Comparison of ENCODE assay signal across 23 mouse cellular contexts in genomic region chr4:43416071-43416490, GRCm38 (mm10). TPM values are rescaled to one million over a fixed set of nuclear protein-coding genes. Genes with fewer than 3 reads are reported as not detected.
DNase-seq lines count a peak whose midpoint lies in the region; ATAC-seq and TF ChIP-seq lines count a peak whose summit lies in the region.
"Had no signal": no experiment of that assay in that cellular context is flagged by ENCODE, and none has a peak within 500 bp of the region (broad histone marks: within the 10 kb centered on the region; RNA-seq: fewer than 3 reads in every experiment).

No protein-coding gene starts in this region.

- H3K9ac ChIP-seq in intestine, embryonic 16.5 days (ENCODE audit: low read depth, low read length): no peak overlapping the region
- H3K9ac ChIP-seq: embryonic facial prominence, embryonic 13.5 days; forebrain, embryonic 13.5 days; heart, embryonic 13.5 days; hindbrain, embryonic 12.5 days had no signal

- H3K4me1 ChIP-seq in lung, adult 2 months (ENCODE audit: control insufficient read depth, insufficient read depth, low read length): peaks cover 15% of the 10 kb centered on the region
- H3K4me1 ChIP-seq in E14TG2a.4 (replicated peaks; ENCODE audit: low read depth, low read length): peaks cover 63% of the 10 kb centered on the region
- 0 out of 2 replicates have a peak, but pooled peaks cover 11% of the 10 kb centered on the region for H3K4me1 ChIP-seq in intestine, embryonic 16.5 days (ENCODE audit: control insufficient read depth, insufficient read depth, low read length)

- no peak for TF ChIP-seq POLR2A in lung, adult 2 months (IDR thresholded peaks at IDR 0.05; ENCODE audit: borderline replicate concordance, extremely low read depth, low read depth, low read length)

- H3K4me2 ChIP-seq in intestine, embryonic 16.5 days (ENCODE audit: low read depth, low read length): no peak overlapping the region
- H3K4me2 ChIP-seq: embryonic facial prominence, embryonic 13.5 days; forebrain, embryonic 13.5 days; heart, embryonic 13.5 days; hindbrain, embryonic 12.5 days had no signal

- ATAC-seq in intestine, embryonic 16.5 days: no peak
- no peak for ATAC-seq in activated CD4-positive, CD25-positive, alpha-beta regulatory T cell, adult 4 months
- ATAC-seq: forebrain, embryonic 13.5 days; hindbrain, embryonic 16.5 days; inflammation-experienced regulatory T-cells, adult 6 months; Patski had no signal

- H3K4me3 ChIP-seq in lung, adult 2 months (replicated peaks; ENCODE audit: extremely low read depth, low read depth, low read length): no peak overlapping the region
- H3K4me3 ChIP-seq in E14TG2a.4 (replicated peaks; ENCODE audit: low read length): peak overlapping the region; percentile 61
- no peak overlapping the region for H3K4me3 ChIP-seq in intestine, embryonic 16.5 days (ENCODE audit: low read length)
- H3K4me3 ChIP-seq: embryonic facial prominence, embryonic 13.5 days; forebrain, embryonic 13.5 days; heart, embryonic 13.5 days; hindbrain, embryonic 12.5 days had no signal

- no peak overlapping the region for H3K27ac ChIP-seq in intestine, embryonic 16.5 days (ENCODE audit: low read length)
- H3K27ac ChIP-seq: embryonic facial prominence, embryonic 13.5 days; forebrain, embryonic 13.5 days; hindbrain, embryonic 12.5 days had no signal

- peaks cover 16% of the 10 kb centered on the region for H3K27me3 ChIP-seq in E14TG2a.4 (ENCODE audit: insufficient read depth, low read length)
- H3K27me3 ChIP-seq in intestine, embryonic 16.5 days (replicated peaks; ENCODE audit: control insufficient read depth, insufficient read depth, low read length): no peaks in the 10 kb centered on the region
- H3K27me3 ChIP-seq: embryonic facial prominence, embryonic 13.5 days; forebrain, embryonic 13.5 days; heart, embryonic 13.5 days; hindbrain, embryonic 12.5 days; Patski had no signal

- 93% methylated on average over 22 of the region's 22 CpGs for WGBS in lung, adult 2 months
- 95% methylated on average over 22 of the region's 22 CpGs for WGBS in intestine, embryonic 16.5 days

- peak; percentile 3 for DNase-seq in gastrocnemius, adult 18-20 months (ENCODE audit: low spot score)
- DNase-seq in gastrocnemius, postnatal 14 days: no peak
- peak; percentile 3 for DNase-seq in lung, adult 2 months
- DNase-seq in lung, postnatal 10 days: no peak
- DNase-seq: adrenal gland, adult 2 months; adrenal gland, postnatal 25 days; cerebellum, adult 18-20 months; cerebellum, adult 9-11 months; cerebellum, postnatal 36 days; gastrocnemius, postnatal 25 days; heart, postnatal 4 days had no signal

- intact Hi-C loops in gastrocnemius, postnatal 14 days (cut with DNase I; ENCODE audit: low total_unique reads): no loop called here

- no peaks in the 10 kb centered on the region for H3K9me3 ChIP-seq in E14TG2a.4 (ENCODE audit: low read length)
- H3K9me3 ChIP-seq in intestine, embryonic 16.5 days (ENCODE audit: control insufficient read depth, low read length): no peaks in the 10 kb centered on the region
- H3K9me3 ChIP-seq: embryonic facial prominence, embryonic 13.5 days; forebrain, embryonic 13.5 days; heart, embryonic 13.5 days; hindbrain, embryonic 12.5 days had no signal

- peaks cover 20% of the 10 kb centered on the region for H3K36me3 ChIP-seq in E14TG2a.4 (ENCODE audit: insufficient read depth, low read length)
- H3K36me3 ChIP-seq in intestine, embryonic 16.5 days (ENCODE audit: control insufficient read depth, insufficient read depth, low read length): peaks cover 20% of the 10 kb centered on the region

- no peak for TF ChIP-seq CTCF in lung, adult 2 months (IDR thresholded peaks at IDR 0.05; ENCODE audit: insufficient read depth, low read length)
- TF ChIP-seq CTCF in E14TG2a.4 (conservative IDR thresholded peaks at IDR 0.05; ENCODE audit: low read length): no peak

RNA-seq across cellular contexts. Expression of gene Fam166b, which starts 12.9 kb away (rescaled TPM):
- total RNA-seq in gastrocnemius, adult 18-20 months (2021): not detected
- not detected for total RNA-seq in gastrocnemius, postnatal 14 days (2021)
- 14.4 and 15.8 TPM in 2 replicates for polyA plus RNA-seq in lung, adult 2 months (2012; rRNA removed)
- 0.10 and 0.24 TPM in 2 replicates for polyA plus RNA-seq in intestine, embryonic 16.5 days (2015; fragmentation: Nextera tagmentation; extraction: Ambion mirVana)
- polyA plus RNA-seq in activated CD4-positive, CD25-positive, alpha-beta regulatory T cell, adult 4 months (2017; shearing (Covaris generic)): not detected
- total RNA-seq: adrenal gland, adult 2 months; adrenal gland, postnatal 25 days; CH12.LX; gastrocnemius, postnatal 25 days; granulocyte monocyte progenitor cell, adult 5-6 weeks; heart, postnatal 4 days had no signal
- polyA plus RNA-seq: inflammation-experienced regulatory T-cells, adult 6 months had no signal

RNA-seq across cellular contexts. Expression of gene Tesk1, which starts 25.7 kb away (rescaled TPM):
- 10 to 100 TPM; 56.2 to 60.8 TPM for total RNA-seq in gastrocnemius, adult 18-20 months (2021)
- total RNA-seq in gastrocnemius, postnatal 14 days (2021): 10 to 100 TPM; 25.2 to 28.0 TPM
- polyA plus RNA-seq in lung, adult 2 months (2012; rRNA removed): 83.6 and 83.9 TPM in 2 replicates
- polyA plus RNA-seq in intestine, embryonic 16.5 days (2015; fragmentation: Nextera tagmentation; extraction: Ambion mirVana): 1.7 and 2.2 TPM in 2 replicates
- 1 to 10 TPM in 1 of 2 experiments, under 1 TPM in 1; 0.48 to 1.1 TPM for polyA plus RNA-seq in activated CD4-positive, CD25-positive, alpha-beta regulatory T cell, adult 4 months (2017; shearing (Covaris generic))

RNA-seq across cellular contexts. Expression of gene Rusc2, which starts 34.3 kb away (rescaled TPM):
- 10 to 100 TPM; 28.5 to 36.3 TPM for total RNA-seq in gastrocnemius, adult 18-20 months (2021)
- total RNA-seq in gastrocnemius, postnatal 14 days (2021): 10 to 100 TPM; 19.6 to 20.6 TPM
- polyA plus RNA-seq in lung, adult 2 months (2012; rRNA removed): 91.1 and 92.8 TPM in 2 replicates
- polyA plus RNA-seq in intestine, embryonic 16.5 days (2015; fragmentation: Nextera tagmentation; extraction: Ambion mirVana): 11.8 and 13.0 TPM in 2 replicates
- polyA plus RNA-seq in activated CD4-positive, CD25-positive, alpha-beta regulatory T cell, adult 4 months (2017; shearing (Covaris generic)): not detected
- total RNA-seq: CH12.LX had no signal
- polyA plus RNA-seq: inflammation-experienced regulatory T-cells, adult 6 months had no signal

RNA-seq across cellular contexts. Expression of gene Cd72, which starts 38.3 kb away (rescaled TPM):
- under 1 TPM in 1 of 2 experiments, not detected in 1; 0.21 TPM for total RNA-seq in gastrocnemius, adult 18-20 months (2021)
- total RNA-seq in gastrocnemius, postnatal 14 days (2021): not detected
- polyA plus RNA-seq in lung, adult 2 months (2012; rRNA removed): 3.4 and 6.2 TPM in 2 replicates
- 2.5 and 2.6 TPM in 2 replicates for polyA plus RNA-seq in intestine, embryonic 16.5 days (2015; fragmentation: Nextera tagmentation; extraction: Ambion mirVana)
- polyA plus RNA-seq in activated CD4-positive, CD25-positive, alpha-beta regulatory T cell, adult 4 months (2017; shearing (Covaris generic)): 10 to 100 TPM; 63.4 to 67.4 TPM
- total RNA-seq: gastrocnemius, postnatal 25 days had no signal

Comparison
In these comparisons a context has a peak if more than half of its experiments do, and no peak if none do; other contexts are left out.
1. DNase-seq: peak in gastrocnemius, adult 18-20 months (single experiment) and lung, adult 2 months (single experiment); none in gastrocnemius, postnatal 14 days (single experiment) and lung, postnatal 10 days (single experiment).
2. RNA of gene Fam166b, which starts 12.9 kb away (polyA plus RNA-seq): 14.4 to 15.8 TPM in lung, adult 2 months; 0.10 to 0.24 TPM in intestine, embryonic 16.5 days and not detected in activated CD4-positive, CD25-positive, alpha-beta regulatory T cell, adult 4 months; every median in the first group is over 10 times any median in the second.
3. RNA of gene Tesk1, which starts 25.7 kb away (polyA plus RNA-seq): 83.6 to 83.9 TPM in lung, adult 2 months; 1.7 to 2.2 TPM in intestine, embryonic 16.5 days and 0.48 to 1.1 TPM in activated CD4-positive, CD25-positive, alpha-beta regulatory T cell, adult 4 months; every median in the first group is over 10 times any median in the second.
4. RNA of gene Rusc2, which starts 34.3 kb away (polyA plus RNA-seq): 91.1 to 92.8 TPM in lung, adult 2 months and 11.8 to 13.0 TPM in intestine, embryonic 16.5 days; not detected in activated CD4-positive, CD25-positive, alpha-beta regulatory T cell, adult 4 months; every median in the first group is over 10 times any median in the second.